Mouse (Mus musculus) bone marrow macrophage, adult 2 months (primary cell): ENCODE measurements at regions not wholly inside any gene's neighbourhood (a gene's known extent, or its start where the extent isn't known, plus 50 kb on each side); places are given as distances from the start of the nearest gene placed in this dataset.

Experiments
- CTCF ChIP-seq: IDR thresholded peaks from 2 replicates; pipeline ENCODE4 v1.5.1; 2012; ENCODE audit warnings: low read depth, mild to moderate bottlenecking, low read length, moderate library complexity
- POLR2A ChIP-seq: IDR thresholded peaks from 2 replicates; pipeline ENCODE4 v1.6.1; 2012; ENCODE audit warnings: mild to moderate bottlenecking, low read depth, low read length, borderline replicate concordance

- no peak for TF ChIP-seq POLR2A
- TF ChIP-seq CTCF: no peak
These were observed 91.2 kb downstream of the Kcnrg start for GRCm38 (mm10) chr14:61698358-61699055.
